Mouse (Mus musculus): Measurements from ENCODE around the gene Lig3. TPM values are rescaled to one million over a fixed set of nuclear protein-coding genes. Genes with fewer than 3 reads are reported as not detected.
A peak's percentile ranks its signal among the peaks of the same experiment; 100 is the strongest.

Gene Lig3
- polyA plus RNA-seq, 1 experiment from 2014 or later = 31.8 TPM

DNA sequence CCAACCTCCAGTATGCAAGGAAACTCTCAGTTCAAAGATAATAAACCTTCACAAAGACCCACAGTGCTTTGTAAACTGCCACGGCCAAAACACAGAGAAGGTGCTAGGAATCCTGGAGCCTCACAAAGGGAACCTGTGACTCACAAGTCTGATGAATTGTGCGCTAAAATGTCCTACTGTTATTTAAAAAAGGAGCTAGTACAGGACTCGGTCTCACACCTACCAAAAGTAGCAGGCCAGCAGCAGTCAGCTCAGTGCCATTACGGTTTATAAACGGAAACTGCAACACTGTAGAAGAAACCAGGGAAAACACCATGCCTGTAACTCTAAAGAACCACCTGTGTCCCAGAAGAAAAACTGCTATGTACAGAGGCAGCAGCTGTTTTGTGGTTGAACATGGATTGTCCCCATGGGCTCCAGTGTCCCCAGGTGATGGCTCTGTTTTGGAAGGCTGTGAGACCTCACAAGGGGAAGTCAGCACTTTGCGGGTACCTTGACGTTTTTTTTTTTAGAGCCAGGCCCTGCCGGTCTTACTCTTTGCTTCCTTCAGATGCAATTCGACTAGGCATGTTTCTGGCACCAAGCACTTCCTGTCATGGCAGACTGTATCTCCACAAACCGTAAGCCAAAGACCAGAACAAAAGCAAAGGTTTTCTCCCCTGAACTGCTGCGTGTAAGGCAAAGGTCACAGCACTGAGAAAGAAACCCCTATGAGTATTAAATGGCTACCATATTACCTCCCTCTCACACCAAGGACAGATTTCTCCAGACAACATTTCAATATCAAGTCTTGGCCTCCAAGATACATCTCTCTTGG, 54.9 kb downstream of the Lig3 start:
- H3K27me3 ChIP-seq (ENCODE audit: insufficient read depth, poor library complexity, severe bottlenecking) = no peaks in the 10 kb centered on the region
- no peaks in the 10 kb centered on the region for H3K9me3 ChIP-seq
- no peak for DNase-seq (ENCODE audit: low spot score)
- no peaks in the 10 kb centered on the region for H3K36me3 ChIP-seq
- no peak overlapping the region for H3K4me3 ChIP-seq
- WGBS = 75% methylated on average over 11 of the region's 11 CpGs
- H3K4me1 ChIP-seq = peaks cover 22% of the 10 kb centered on the region
- H3K27ac ChIP-seq = no peak overlapping the region

DNA sequence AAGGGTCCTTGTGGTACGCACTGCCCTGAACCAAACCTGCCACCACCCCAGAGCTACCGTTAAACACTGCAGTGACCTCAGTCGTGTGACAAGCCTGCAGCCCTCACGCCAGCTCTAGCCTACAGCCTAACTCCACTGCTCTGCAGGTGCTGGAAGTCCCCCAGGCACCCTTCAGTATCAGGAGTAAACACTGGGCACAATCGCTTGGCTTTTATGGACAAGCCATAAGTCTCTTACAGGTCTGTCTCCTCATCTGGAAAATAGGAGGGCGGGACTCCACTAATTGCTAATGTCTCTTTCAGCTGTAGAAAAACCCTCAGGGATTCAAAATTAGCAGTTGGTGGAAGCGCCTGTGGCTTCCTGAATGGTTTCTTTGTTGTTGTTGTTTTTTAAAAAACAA, 56.3 kb downstream of the Lig3 start:
- Histone ChIP-seq H3K4me3 (no peak overlapping the region), H3K36me3 (no peaks in the 10 kb centered on the region), H3K27ac (no peak overlapping the region), H3K27me3 (ENCODE audit: insufficient read depth, poor library complexity, severe bottlenecking) (no peaks in the 10 kb centered on the region), H3K9me3 (no peaks in the 10 kb centered on the region), H3K4me1 (peaks cover 11% of the 10 kb centered on the region)
- 71% methylated on average over 7 of the region's 7 CpGs for WGBS
- no peak for DNase-seq (ENCODE audit: low spot score)

DNA sequence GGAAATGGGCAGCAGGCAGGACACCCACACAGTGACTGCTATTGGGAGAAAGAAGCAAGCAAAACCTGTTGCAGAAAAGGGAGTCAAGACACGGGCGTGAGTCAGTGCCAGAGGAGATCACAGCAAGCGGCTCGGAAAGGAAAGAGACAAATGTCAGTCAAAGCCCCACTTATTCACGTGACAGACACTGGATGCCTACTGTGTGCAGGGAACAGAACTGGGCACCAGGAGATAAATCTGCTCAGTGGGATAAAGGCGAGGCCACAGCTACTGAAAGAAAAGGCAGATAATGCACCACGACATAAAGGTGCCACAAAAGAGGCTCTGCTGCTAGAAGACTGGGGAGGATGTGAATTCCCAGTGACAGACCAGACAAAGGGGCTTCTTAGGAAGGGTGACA, 56.9 kb downstream of the Lig3 start:
- H3K27ac ChIP-seq = no peak overlapping the region
- 58% methylated on average over 7 of the region's 7 CpGs for WGBS
- no peaks in the 10 kb centered on the region for H3K9me3 ChIP-seq
- peaks cover 11% of the 10 kb centered on the region for H3K4me1 ChIP-seq
- no peaks in the 10 kb centered on the region for H3K27me3 ChIP-seq (ENCODE audit: insufficient read depth, poor library complexity, severe bottlenecking)
- no peak overlapping the region for H3K4me3 ChIP-seq
- no peak for DNase-seq (ENCODE audit: low spot score)
- H3K36me3 ChIP-seq = no peaks in the 10 kb centered on the region

DNA sequence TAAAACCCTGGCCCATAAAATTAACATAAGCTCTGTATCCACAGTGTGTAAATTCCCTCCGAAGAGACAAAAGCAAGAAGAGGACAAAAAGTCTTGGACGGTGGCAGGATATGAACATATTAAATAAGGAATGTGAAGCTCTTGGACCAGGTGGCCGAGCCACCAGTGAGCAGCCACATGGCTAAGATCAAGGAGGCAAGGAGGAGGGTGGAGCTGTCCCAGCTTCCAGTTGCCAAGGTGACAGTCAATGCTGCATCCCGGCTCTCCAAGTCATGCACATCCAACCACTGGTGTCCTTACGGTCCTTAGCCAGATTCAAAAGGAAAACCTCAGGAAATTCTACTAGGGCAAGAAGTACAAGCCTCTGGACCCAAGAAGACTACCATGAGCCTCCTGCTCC, 57.6 kb downstream of the Lig3 start:
- no peak for DNase-seq (ENCODE audit: low spot score)
- WGBS = 64% methylated on average over 5 of the region's 5 CpGs
- Histone ChIP-seq H3K27ac (no peak overlapping the region), H3K4me3 (no peak overlapping the region), H3K27me3 (ENCODE audit: insufficient read depth, poor library complexity, severe bottlenecking) (no peaks in the 10 kb centered on the region), H3K9me3 (no peaks in the 10 kb centered on the region), H3K36me3 (no peaks in the 10 kb centered on the region), H3K4me1 (peaks cover 11% of the 10 kb centered on the region)

DNA sequence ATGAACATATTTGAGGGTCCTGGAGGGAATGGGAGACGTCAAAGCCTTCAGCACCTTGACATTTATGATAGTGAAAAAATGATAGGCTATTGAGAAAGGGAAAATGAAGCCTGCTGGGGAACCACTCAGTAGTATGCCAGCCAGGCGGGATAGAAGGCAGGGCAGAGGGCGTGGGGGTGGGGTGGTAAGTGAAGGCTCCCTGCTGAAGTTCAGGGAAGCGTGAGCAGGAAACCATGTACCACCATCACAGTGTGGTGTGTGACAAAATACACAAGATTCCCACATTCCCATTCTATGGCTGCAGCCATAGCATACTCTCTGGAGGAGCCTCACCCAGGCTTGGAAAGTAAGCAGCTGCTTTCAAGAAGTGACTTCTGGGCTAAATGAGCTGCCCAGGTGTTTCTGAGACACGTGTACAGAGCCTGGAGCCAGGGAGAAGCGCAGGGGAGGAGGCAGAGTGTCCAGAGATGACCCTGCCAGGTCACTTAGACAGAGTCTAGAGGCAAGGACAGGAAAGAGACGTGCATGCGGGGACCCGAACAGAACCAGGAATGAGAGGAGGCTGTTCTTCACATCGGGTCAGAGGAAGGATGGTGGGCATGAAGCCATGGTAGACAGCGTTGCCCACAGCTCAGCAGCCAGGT, 64.0 kb downstream of the Lig3 start:
- Histone ChIP-seq H3K9me3 (no peaks in the 10 kb centered on the region), H3K4me3 (peak overlapping the region; percentile 49), H3K4me1 (peaks cover 27% of the 10 kb centered on the region), H3K36me3 (no peaks in the 10 kb centered on the region), H3K27me3 (ENCODE audit: insufficient read depth, poor library complexity, severe bottlenecking) (no peaks in the 10 kb centered on the region), H3K27ac (peak overlapping the region; percentile 86; the same call in 1 of the 2 replicates)
- DNase-seq (ENCODE audit: low spot score) = no peak
- 67% methylated on average over 11 of the region's 11 CpGs for whole genome bisulfite sequencing

DNA sequence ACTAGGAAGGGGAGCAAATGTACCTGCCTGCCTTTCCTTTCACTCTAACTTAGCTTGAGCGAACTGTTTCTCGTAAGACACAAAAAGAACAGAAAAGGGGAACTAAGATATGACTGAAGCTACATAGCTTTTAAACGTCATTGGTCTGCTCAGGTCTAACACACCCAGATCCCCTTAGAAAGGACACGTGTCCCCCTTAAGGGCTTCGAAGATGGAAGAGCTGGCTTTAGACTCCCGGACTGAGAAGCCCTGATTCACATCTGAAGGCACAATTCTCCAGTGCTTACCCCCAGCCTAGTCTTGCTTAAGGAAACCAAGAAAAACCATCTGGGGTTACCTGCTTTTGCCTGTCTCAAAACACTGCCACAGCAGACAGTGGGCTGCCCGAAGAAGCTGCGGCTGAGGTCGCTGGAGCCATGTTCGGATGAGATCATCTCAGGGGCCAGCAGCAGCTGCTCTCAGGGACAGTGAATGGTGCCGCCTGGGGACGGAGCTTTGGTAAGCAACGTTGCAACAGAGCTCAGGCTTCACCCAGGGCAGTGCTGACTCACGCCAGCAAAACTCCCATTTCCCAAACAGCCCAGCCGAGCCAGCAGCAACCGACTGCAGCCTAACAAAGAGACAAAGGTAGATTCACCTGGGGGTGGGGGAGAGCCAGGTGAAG, 64.6 kb downstream of the Lig3 start:
- H3K4me1 ChIP-seq = peaks cover 23% of the 10 kb centered on the region
- H3K27me3 ChIP-seq (ENCODE audit: insufficient read depth, poor library complexity, severe bottlenecking) = no peaks in the 10 kb centered on the region
- 20% methylated on average over 16 of the region's 16 CpGs for WGBS
- H3K27ac ChIP-seq = peak overlapping the region; percentile 86
- peak; percentile 94 for DNase-seq (ENCODE audit: low spot score)
- peak overlapping the region; percentile 49 for H3K4me3 ChIP-seq
- H3K9me3 ChIP-seq = no peaks in the 10 kb centered on the region
- H3K36me3 ChIP-seq = no peaks in the 10 kb centered on the region

DNA sequence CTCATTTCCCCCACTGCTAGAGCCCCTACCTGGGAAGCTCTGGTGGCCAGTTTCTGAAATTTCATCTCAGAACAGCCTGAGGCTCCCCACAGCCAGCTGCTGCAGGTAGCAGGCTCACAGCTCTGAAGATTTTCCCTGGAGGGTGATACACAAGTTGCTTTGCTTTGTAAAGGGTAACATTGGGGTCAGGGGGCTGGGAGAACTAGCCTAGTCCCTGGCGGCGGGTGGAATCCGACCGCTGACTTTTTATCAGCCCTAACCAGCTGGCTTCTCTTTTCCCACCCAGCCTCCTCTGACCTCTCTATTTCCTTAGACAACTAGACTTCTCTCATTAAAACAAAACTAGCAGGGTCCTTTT, 65.2 kb downstream of the Lig3 start:
- H3K4me1 ChIP-seq = peaks cover 18% of the 10 kb centered on the region
- no peaks in the 10 kb centered on the region for H3K9me3 ChIP-seq
- H3K27me3 ChIP-seq (ENCODE audit: insufficient read depth, poor library complexity, severe bottlenecking) = no peaks in the 10 kb centered on the region
- peak; percentile 88 for DNase-seq (ENCODE audit: low spot score)
- H3K4me3 ChIP-seq = peak overlapping the region; percentile 49
- no peaks in the 10 kb centered on the region for H3K36me3 ChIP-seq
- peak overlapping the region; percentile 86 for H3K27ac ChIP-seq
- 4% methylated on average over 4 of the region's 4 CpGs for WGBS

DNA sequence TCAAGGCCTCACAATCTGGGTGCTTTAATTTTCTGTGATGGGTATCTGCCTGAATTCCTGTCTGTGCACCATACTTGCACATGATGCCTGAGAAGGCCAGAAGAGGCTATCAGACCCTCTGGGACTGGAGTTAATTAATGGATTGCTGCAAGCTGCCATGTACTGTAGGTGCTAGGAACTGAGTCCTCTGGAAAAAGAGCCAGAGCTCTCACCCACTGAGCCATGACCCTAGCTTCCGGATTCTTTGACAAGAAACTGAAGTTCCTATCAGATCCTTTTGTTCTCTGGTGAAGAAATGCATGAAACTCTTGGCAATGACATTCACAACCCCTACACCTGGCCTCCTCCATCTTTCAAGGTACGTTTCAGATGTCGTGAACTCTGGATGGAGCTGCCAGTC, 66.0 kb downstream of the Lig3 start:
- Histone ChIP-seq H3K27me3 (ENCODE audit: insufficient read depth, poor library complexity, severe bottlenecking) (no peaks in the 10 kb centered on the region), H3K9me3 (no peaks in the 10 kb centered on the region), H3K4me3 (no peak overlapping the region), H3K36me3 (no peaks in the 10 kb centered on the region), H3K27ac (peak overlapping the region; percentile 56), H3K4me1 (peaks cover 23% of the 10 kb centered on the region)
- DNase-seq (ENCODE audit: low spot score) = no peak
- 72% methylated on average over 3 of the region's 3 CpGs for WGBS

DNA sequence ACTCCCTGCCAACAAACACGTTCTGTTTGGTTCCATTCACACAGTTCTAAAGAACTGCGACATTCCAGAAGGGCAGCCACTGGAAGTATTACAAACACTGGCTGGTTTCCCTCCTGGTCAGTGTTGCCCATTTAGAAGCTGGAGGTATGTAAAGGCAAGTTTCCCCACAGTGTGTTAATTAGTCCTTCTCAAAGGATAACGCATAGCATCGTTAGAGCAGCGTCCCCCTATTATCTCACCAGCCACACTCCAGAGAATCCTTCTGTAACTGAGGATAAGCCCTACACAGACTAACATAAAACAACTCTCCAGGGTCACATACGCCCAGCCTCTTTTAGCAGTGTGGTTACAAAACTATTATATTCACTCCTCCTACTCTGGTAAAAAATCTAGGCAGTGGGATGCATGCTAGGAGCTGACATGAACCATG, 66.7 kb downstream of the Lig3 start:
- no peak overlapping the region for H3K4me3 ChIP-seq
- no peaks in the 10 kb centered on the region for H3K36me3 ChIP-seq
- peak; percentile 81 for DNase-seq (ENCODE audit: low spot score)
- peak overlapping the region; percentile 56; the same call in 1 of the 2 replicates for H3K27ac ChIP-seq
- 35% methylated on average over 6 of the region's 6 CpGs for WGBS
- peaks cover 23% of the 10 kb centered on the region for H3K4me1 ChIP-seq
- no peaks in the 10 kb centered on the region for H3K9me3 ChIP-seq
- H3K27me3 ChIP-seq (ENCODE audit: insufficient read depth, poor library complexity, severe bottlenecking) = no peaks in the 10 kb centered on the region

DNA sequence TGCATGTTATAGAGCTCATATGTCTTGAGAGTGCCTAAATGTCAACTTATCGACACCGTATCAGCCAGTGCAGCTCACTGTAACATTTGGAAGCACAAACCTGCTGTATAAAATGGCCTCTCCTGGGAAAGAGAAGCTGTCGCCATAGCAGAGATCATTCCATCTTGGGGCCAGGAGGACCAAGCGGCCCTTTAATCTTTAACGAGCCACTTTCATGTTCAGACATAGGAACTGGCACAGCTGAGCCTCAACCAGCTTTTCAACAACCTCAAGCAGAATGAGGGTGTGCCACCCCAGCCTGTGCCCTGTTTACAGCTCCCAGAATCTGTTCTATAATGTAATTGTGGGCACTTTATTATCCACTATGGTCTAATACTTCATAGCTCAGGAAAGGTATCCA, 69.4 kb downstream of the Lig3 start:
- no peaks in the 10 kb centered on the region for H3K27me3 ChIP-seq (ENCODE audit: insufficient read depth, poor library complexity, severe bottlenecking)
- WGBS = 72% methylated on average over 5 of the region's 5 CpGs
- no peak overlapping the region for H3K27ac ChIP-seq
- H3K36me3 ChIP-seq = no peaks in the 10 kb centered on the region
- no peak for DNase-seq (ENCODE audit: low spot score)
- no peaks in the 10 kb centered on the region for H3K9me3 ChIP-seq
- H3K4me1 ChIP-seq = peaks cover 16% of the 10 kb centered on the region
- H3K4me3 ChIP-seq = no peak overlapping the region

DNA sequence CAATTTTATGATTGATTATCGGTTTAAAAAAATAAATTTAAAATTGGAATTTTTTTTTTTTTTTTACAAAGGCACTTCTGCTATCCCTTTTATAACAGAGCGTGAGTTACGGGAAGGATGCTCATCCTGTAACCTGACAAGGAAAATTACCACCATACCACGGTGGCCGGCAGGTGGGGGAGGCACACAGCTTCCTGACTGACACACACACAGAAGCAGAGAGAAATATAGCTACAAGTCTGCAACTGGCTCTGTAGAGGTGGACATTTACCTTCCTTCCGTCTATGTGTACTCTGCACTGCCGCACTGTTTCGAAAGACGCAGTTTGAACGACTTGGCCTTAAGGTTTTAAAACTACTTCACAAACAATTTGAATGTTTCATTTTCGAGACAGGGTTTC, 71.2 kb downstream of the Lig3 start:
- 85% methylated on average over 11 of the region's 11 CpGs for whole genome bisulfite sequencing
- Histone ChIP-seq H3K4me1 (0 out of 2 replicates have a peak, but pooled peaks cover 5% of the 10 kb centered on the region), H3K27ac (no peak overlapping the region), H3K4me3 (no peak overlapping the region), H3K27me3 (ENCODE audit: insufficient read depth, poor library complexity, severe bottlenecking) (no peaks in the 10 kb centered on the region), H3K9me3 (no peaks in the 10 kb centered on the region), H3K36me3 (no peaks in the 10 kb centered on the region)
- no peak for DNase-seq (ENCODE audit: low spot score)

DNA sequence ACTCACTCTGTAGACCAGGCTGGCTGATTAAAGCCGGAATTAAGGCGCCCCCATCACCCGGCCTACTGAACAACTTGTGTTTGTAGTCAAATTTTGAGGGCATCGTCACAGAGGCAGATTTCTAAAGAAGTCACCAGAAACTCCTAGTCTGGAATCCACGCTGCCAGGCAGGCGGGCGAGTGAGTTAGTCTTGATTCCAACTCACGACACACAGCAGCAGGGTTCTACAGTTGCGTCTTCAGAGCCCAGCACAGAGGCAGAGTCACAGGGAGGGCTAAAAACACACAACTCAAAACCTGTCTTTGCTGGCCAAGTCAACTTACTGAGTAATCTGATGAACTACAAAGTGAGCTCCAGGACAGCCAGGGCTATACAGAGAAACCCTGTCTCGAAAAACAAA, 71.6 kb downstream of the Lig3 start:
- no peaks in the 10 kb centered on the region for H3K27me3 ChIP-seq (ENCODE audit: insufficient read depth, poor library complexity, severe bottlenecking)
- no peak overlapping the region for H3K27ac ChIP-seq
- no peak overlapping the region for H3K4me3 ChIP-seq
- no peak for DNase-seq (ENCODE audit: low spot score)
- H3K9me3 ChIP-seq = no peaks in the 10 kb centered on the region
- H3K36me3 ChIP-seq = no peaks in the 10 kb centered on the region
- 76% methylated on average over 10 of the region's 10 CpGs for WGBS
- 0 out of 2 replicates have a peak, but pooled peaks cover 5% of the 10 kb centered on the region for H3K4me1 ChIP-seq

DNA sequence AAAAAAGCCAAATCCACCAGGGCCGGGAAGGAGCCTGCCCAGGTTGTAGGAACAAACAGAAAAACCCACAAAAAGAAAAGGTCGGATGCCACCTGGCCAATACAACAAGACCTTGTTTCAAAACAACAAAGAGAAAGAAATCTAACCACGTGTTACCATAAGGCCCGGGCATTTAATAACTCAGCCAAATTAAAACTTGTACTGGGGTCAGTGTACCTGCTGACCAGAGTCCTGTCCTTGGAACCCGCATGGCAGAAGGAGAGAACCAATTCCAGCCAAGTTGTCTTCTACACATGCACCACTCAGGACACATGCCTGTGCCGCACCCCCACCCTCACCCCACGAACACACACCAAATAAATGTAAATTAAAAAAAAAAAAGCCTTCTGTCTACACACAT, 72.0 kb downstream of the Lig3 start:
- WGBS = 94% methylated on average over 7 of the region's 7 CpGs
- no peaks in the 10 kb centered on the region for H3K36me3 ChIP-seq
- 0 out of 2 replicates have a peak, but pooled peaks cover 5% of the 10 kb centered on the region for H3K4me1 ChIP-seq
- no peak for DNase-seq (ENCODE audit: low spot score)
- H3K9me3 ChIP-seq = no peaks in the 10 kb centered on the region
- no peaks in the 10 kb centered on the region for H3K27me3 ChIP-seq (ENCODE audit: insufficient read depth, poor library complexity, severe bottlenecking)
- H3K4me3 ChIP-seq = no peak overlapping the region
- H3K27ac ChIP-seq = no peak overlapping the region
